Mouse (Mus musculus) MEL (cell line): ENCODE measurements around the gene Ryk. TPM values are rescaled to one million over a fixed set of nuclear protein-coding genes. Genes with fewer than 3 reads are reported as not detected.

ENCODE experiments used
- DNase-seq: peaks from one replicate; pipeline ENCODE4 v3.0.0; 2011; ENCODE audit warnings: low read depth, low spot score
- H3K27ac ChIP-seq: 2 replicates; pipeline ENCODE4 v1.5.1; 2012; ENCODE audit warnings: low read depth, mild to moderate bottlenecking, control low read depth, low read length, moderate library complexity; ENCODE audit not compliant: control insufficient read depth
- H3K27me3 ChIP-seq, 2 experiments: fragments of 150-350 bp in 1 of 2; sonication (generic) in 1 of 2; 2 replicates each; pipeline ENCODE4 v1.6.1; 2012; ENCODE audit warnings: low read length in 2 of 2, mild to moderate bottlenecking in 2 of 2, improper control_type of control experiment in 1 of 2, moderate library complexity in 1 of 2; ENCODE audit not compliant: insufficient read depth in 2 of 2, control insufficient read depth in 1 of 2
- H3K36me3 ChIP-seq, 2 experiments: 2 replicates each; pipeline ENCODE4 v1.6.1; 2012 to 2014; ENCODE audit warnings: low read length in 2 of 2, improper control_type of control experiment in 1 of 2, inconsistent platforms in 1 of 2, mild to moderate bottlenecking in 1 of 2; ENCODE audit not compliant: insufficient read depth in 2 of 2, control insufficient read depth in 1 of 2
- H3K4me1 ChIP-seq, 2 experiments: fragments of 150-350 bp in 1 of 2; sonication (generic) in 1 of 2; 2 replicates each; pipeline ENCODE4 v1.6.1; 2012; ENCODE audit warnings: low read length in 2 of 2, improper control_type of control experiment in 1 of 2, mild to moderate bottlenecking in 1 of 2; ENCODE audit not compliant: insufficient read depth in 2 of 2, control insufficient read depth in 1 of 2
- H3K4me3 ChIP-seq, 2 experiments: fragments of 150-350 bp in 1 of 2; sonication (generic) in 1 of 2; 2 replicates each; pipeline ENCODE4 v1.5.1; 2012; ENCODE audit warnings: low read depth in 2 of 2, low read length in 2 of 2, mild to moderate bottlenecking in 2 of 2, moderate library complexity in 2 of 2, control low read depth in 1 of 2, improper control_type of control experiment in 1 of 2; ENCODE audit not compliant: control insufficient read depth in 1 of 2, insufficient read depth in 1 of 2
- H3K79me2 ChIP-seq: 2 replicates; pipeline ENCODE4 v1.6.1; 2012; ENCODE audit warnings: mild to moderate bottlenecking, low read length, moderate library complexity; ENCODE audit not compliant: control insufficient read depth, poor library complexity, insufficient read depth
- H3K9ac ChIP-seq: 2 replicates; pipeline ENCODE4 v1.6.1; 2012; ENCODE audit warnings: low read depth, mild to moderate bottlenecking, control low read depth, low read length, moderate library complexity; ENCODE audit not compliant: control insufficient read depth, poor library complexity, severe bottlenecking
- H3K9me3 ChIP-seq: fragments of 150-350 bp; sonication (generic); replicated peaks from 2 replicates; pipeline ENCODE4 v1.6.1; 2012; ENCODE audit warnings: mild to moderate bottlenecking, low read length, improper control_type of control experiment, moderate library complexity; ENCODE audit not compliant: insufficient read depth
- BHLHE40 ChIP-seq: IDR thresholded peaks from 2 replicates; pipeline ENCODE4 v1.6.1; 2012; ENCODE audit warnings: low read depth, mild to moderate bottlenecking, inconsistent platforms, low read length, improper control_type of control experiment, borderline replicate concordance
- CHD1 ChIP-seq: IDR thresholded peaks from 2 replicates; pipeline ENCODE4 v1.6.1; 2012; ENCODE audit warnings: low read depth, mild to moderate bottlenecking, inconsistent platforms, low read length, improper control_type of control experiment
- CTCF ChIP-seq, 3 experiments: IDR thresholded peaks in 2 of 3; conservative IDR thresholded peaks in 1 of 3; 2 replicates each; pipeline ENCODE4 v1.5.1; 2011 to 2012; ENCODE audit warnings: low read length in 3 of 3, low read depth in 2 of 3, mild to moderate bottlenecking in 2 of 3, improper control_type of control experiment in 1 of 3, inconsistent platforms in 1 of 3, mixed read lengths in 1 of 3, moderate library complexity in 1 of 3; ENCODE audit not compliant: control insufficient read depth in 1 of 3, insufficient read depth in 1 of 3, poor library complexity in 1 of 3, severe bottlenecking in 1 of 3
- ELF1 ChIP-seq: IDR thresholded peaks from 2 replicates; pipeline ENCODE4 v1.6.1; 2014; ENCODE audit warnings: low read depth, mild to moderate bottlenecking, inconsistent platforms, low read length, improper control_type of control experiment, moderate library complexity
- HCFC1 ChIP-seq: IDR thresholded peaks from 2 replicates; pipeline ENCODE4 v1.6.1; 2012; ENCODE audit warnings: low read depth, mild to moderate bottlenecking, inconsistent platforms, low read length, improper control_type of control experiment, moderate library complexity
- MAZ ChIP-seq: IDR thresholded peaks from 2 replicates; pipeline ENCODE4 v1.6.1; 2012; ENCODE audit warnings: low read depth, mild to moderate bottlenecking, inconsistent platforms, low read length, improper control_type of control experiment
- MEF2A ChIP-seq: IDR thresholded peaks from 2 replicates; pipeline ENCODE4 v1.6.1; 2014; ENCODE audit warnings: low read depth, mild to moderate bottlenecking, inconsistent platforms, low read length, improper control_type of control experiment; ENCODE audit not compliant: poor library complexity, insufficient replicate concordance, severe bottlenecking; ENCODE audit errors: extremely low read depth
- MYB ChIP-seq: IDR thresholded peaks from 2 replicates; pipeline ENCODE4 v1.6.1; 2011; ENCODE audit warnings: mild to moderate bottlenecking, low read depth, low read length, improper control_type of control experiment
- MYC ChIP-seq: IDR thresholded peaks from 2 replicates; pipeline ENCODE4 v1.6.1; 2011; ENCODE audit warnings: low read depth, mild to moderate bottlenecking, low read length, improper control_type of control experiment, moderate library complexity
- NELFE ChIP-seq: IDR thresholded peaks from 2 replicates; pipeline ENCODE4 v1.6.1; 2011; ENCODE audit warnings: low read depth, low read length, improper control_type of control experiment
- RAD21 ChIP-seq: IDR thresholded peaks from 2 replicates; pipeline ENCODE4 v1.6.1; 2011; ENCODE audit warnings: mild to moderate bottlenecking, low read depth, low read length, improper control_type of control experiment
- TAL1 ChIP-seq: IDR thresholded peaks from 2 replicates; pipeline ENCODE4 v1.6.1; 2012; ENCODE audit warnings: mild to moderate bottlenecking, inconsistent platforms, low read length, moderate library complexity, mixed read lengths
- TCF12 ChIP-seq: IDR thresholded peaks from 2 replicates; pipeline ENCODE4 v1.6.1; 2014; ENCODE audit warnings: low read depth, mild to moderate bottlenecking, inconsistent platforms, low read length, improper control_type of control experiment, moderate library complexity
- UBTF ChIP-seq: IDR thresholded peaks from 2 replicates; pipeline ENCODE4 v1.6.1; 2012; ENCODE audit warnings: low read depth, mild to moderate bottlenecking, inconsistent platforms, low read length, improper control_type of control experiment, moderate library complexity, borderline replicate concordance; ENCODE audit not compliant: insufficient read depth
- ZKSCAN1 ChIP-seq: IDR thresholded peaks from 2 replicates; pipeline ENCODE4 v1.6.1; 2012; ENCODE audit warnings: low read depth, mild to moderate bottlenecking, inconsistent platforms, low read length, improper control_type of control experiment, moderate library complexity
- polyA plus RNA-seq, 2 experiments: library from polyadenylated mRNA; stranded (reverse) in 1 of 2; unstranded in 1 of 2; fragments of >175 nt in 1 of 2; fragments of >200 nt in 1 of 2; gene quantifications; 2 replicates each; pipeline versions ENCODE4 v1.2.1 to v1.2.4; 2012; ENCODE audit warnings: low replicate concordance in 2 of 2, low read depth in 1 of 2; ENCODE audit not compliant: insufficient read length in 2 of 2, insufficient read depth in 1 of 2, missing spikeins in 1 of 2
- total RNA-seq: library from RNA; depleted of rRNA; stranded (reverse); fragments of 300-350 nt; gene quantifications from 2 replicates; pipeline ENCODE4 v1.2.3, GENCODE M21; 2012; rRNA removed

Ryk gene
- total and polyA plus RNA-seq, 3 experiments: 46.0 to 47.3 (median 46.4) TPM

DNA sequence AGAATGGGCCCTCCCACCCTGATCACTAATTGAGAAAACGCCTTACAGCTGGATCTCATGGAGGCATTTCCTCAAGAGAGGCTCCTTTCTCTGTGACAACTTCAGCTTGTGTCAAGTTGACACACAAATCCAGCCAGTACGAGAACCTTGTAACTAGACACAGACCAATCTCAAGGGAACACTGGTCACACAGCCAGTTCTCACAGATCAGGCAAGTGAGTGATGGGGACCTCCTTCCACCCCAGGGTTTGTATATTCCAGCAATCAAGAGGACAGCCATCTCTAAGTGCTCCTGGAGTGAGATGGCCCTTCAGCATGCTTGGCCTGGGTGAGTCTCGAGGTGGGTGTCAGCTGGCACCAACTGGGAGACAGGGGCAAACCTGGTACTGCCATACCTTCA, 121.1 kb downstream of the Ryk start:
- H3K4me3 ChIP-seq: no peak overlapping the region
- H3K79me2 ChIP-seq: no peaks in the 10 kb centered on the region
- no peaks in the 10 kb centered on the region for H3K36me3 ChIP-seq
- H3K27me3 ChIP-seq: no peaks in the 10 kb centered on the region
- no peaks in the 10 kb centered on the region for H3K9me3 ChIP-seq
- no peaks in the 10 kb centered on the region for H3K4me1 ChIP-seq
- no peak overlapping the region for H3K27ac ChIP-seq
- TF ChIP-seq BHLHE40: no peak
- TF ChIP-seq ZKSCAN1: no peak
- TF ChIP-seq MYC: no peak
- TF ChIP-seq MAZ: no peak
- no peak for TF ChIP-seq CTCF (IDR thresholded peaks at IDR 0.05 in 2 of 3, conservative IDR thresholded peaks at IDR 0.05 in 1 of 3; ENCODE audit: control insufficient read depth in 1 of 3, insufficient read depth in 1 of 3, low read depth in 2 of 3, low read length in 3 of 3, poor library complexity in 1 of 3, severe bottlenecking in 1 of 3)
- no peak for TF ChIP-seq RAD21
- TF ChIP-seq ELF1: no peak
- no peak for TF ChIP-seq UBTF
- TF ChIP-seq TAL1: no peak
- TF ChIP-seq MEF2A: no peak
- no peak for TF ChIP-seq MYB
- TF ChIP-seq TCF12: no peak
- no peak for TF ChIP-seq NELFE
- TF ChIP-seq HCFC1: no peak
- no peak for TF ChIP-seq CHD1
- no peak overlapping the region for H3K9ac ChIP-seq
- no peak for DNase-seq

Other genes with a start within 250 kb of the Ryk start
- gene Anapc13, start 208.6 kb upstream of the Ryk start, total RNA-seq: 89.9 and 94.9 TPM in 2 replicates
- gene Anapc13, start 208.6 kb upstream of the Ryk start, polyA plus RNA-seq: 100 to 1,000 TPM in 1 of 2 experiments, not detected in 1; 113 TPM
- 8.8 and 9.6 TPM in 2 replicates for gene Cep63, start 208.4 kb upstream of the Ryk start, total RNA-seq
- 10 to 100 TPM in 1 of 2 experiments, not detected in 1; 14.6 TPM for gene Cep63, start 208.4 kb upstream of the Ryk start, polyA plus RNA-seq
- not detected in 2 replicates for gene Amotl2, start 118.2 kb upstream of the Ryk start, total RNA-seq
- not detected for gene Amotl2, start 118.2 kb upstream of the Ryk start, polyA plus RNA-seq
- not detected in 2 replicates for gene Slco2a1, start 153.8 kb downstream of the Ryk start, total RNA-seq
- under 1 TPM in 1 of 2 experiments, not detected in 1; 0.01 TPM for gene Slco2a1, start 153.8 kb downstream of the Ryk start, polyA plus RNA-seq